Mouse (Mus musculus): Measurements from ENCODE around the gene Men1. TPM values are rescaled to one million over a fixed set of nuclear protein-coding genes. Genes with fewer than 3 reads are reported as not detected.

The Men1 gene
- total RNA-seq, 1 experiment from 2014 or later = 26.4 TPM

- ATAC-seq (replicated peaks in 1 of 2; ENCODE audit: insufficient read depth in 1 of 2, low FRiP score in 2 of 2, low TSS enrichment in 1 of 2, low read depth in 1 of 2, poor library complexity in 2 of 2, severe bottlenecking in 2 of 2) = 0 out of 4 replicates have a peak, but pooled peaks of 1 of the 2 experiments have one; percentile 14
Measured at GRCm38 (mm10) chr19:6376255-6376564, 41.4 kb downstream of the Men1 start.

- ATAC-seq (replicated peaks in 1 of 2; ENCODE audit: insufficient read depth in 1 of 2, low FRiP score in 2 of 2, low TSS enrichment in 1 of 2, low read depth in 1 of 2, poor library complexity in 2 of 2, severe bottlenecking in 2 of 2) = no peak
Measured at GRCm38 (mm10) chr19:6376643-6377042, 41.9 kb downstream of the Men1 start.

GRCm38 (mm10) chr19:6377327-6378040 is 42.7 kb downstream of the Men1 start:
- ATAC-seq (replicated peaks in 1 of 2; ENCODE audit: insufficient read depth in 1 of 2, low FRiP score in 2 of 2, low TSS enrichment in 1 of 2, low read depth in 1 of 2, poor library complexity in 2 of 2, severe bottlenecking in 2 of 2) = no peak

GRCm38 (mm10) chr19:6380411-6381166 is 45.8 kb downstream of the Men1 start:
- ATAC-seq (replicated peaks in 1 of 2; ENCODE audit: insufficient read depth in 1 of 2, low FRiP score in 2 of 2, low TSS enrichment in 1 of 2, low read depth in 1 of 2, poor library complexity in 2 of 2, severe bottlenecking in 2 of 2) = no peak

- ATAC-seq (replicated peaks in 1 of 2; ENCODE audit: insufficient read depth in 1 of 2, low FRiP score in 2 of 2, low TSS enrichment in 1 of 2, low read depth in 1 of 2, poor library complexity in 2 of 2, severe bottlenecking in 2 of 2) = no peak
Measured at GRCm38 (mm10) chr19:6381238-6381637, 46.5 kb downstream of the Men1 start.

DNA sequence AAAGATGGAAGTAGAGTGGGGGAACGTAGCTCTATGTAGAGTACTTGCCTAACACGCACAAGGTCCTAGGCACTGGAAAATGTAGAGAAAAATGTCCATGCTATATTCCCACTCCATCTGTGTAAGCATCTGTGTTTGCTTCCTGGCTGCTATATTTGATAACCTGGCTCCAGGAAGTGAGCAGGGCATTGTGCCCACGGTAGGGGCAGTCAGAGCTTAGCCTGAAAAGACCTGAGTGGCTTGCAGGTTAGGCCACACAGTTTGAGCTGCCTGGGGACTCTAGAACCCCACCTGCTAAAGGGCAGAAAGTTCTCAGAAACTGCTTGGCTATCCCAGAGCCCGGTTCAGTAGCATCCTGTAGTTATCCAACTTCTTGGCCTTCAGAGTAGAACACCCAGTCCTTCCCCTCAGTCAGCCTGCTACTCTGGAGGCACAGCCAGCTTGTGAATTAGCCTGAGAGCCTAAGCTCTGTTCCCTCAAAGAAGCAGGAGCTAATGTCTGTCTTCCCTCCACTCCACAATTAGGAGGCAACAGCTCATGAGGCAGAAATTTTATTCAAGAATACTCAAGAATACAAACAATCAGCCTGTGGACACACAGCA is 47.6 kb downstream of the Men1 start:
- peak; percentile 28 to 33; a peak in 3 of 4 replicates for ATAC-seq (replicated peaks in 1 of 2; ENCODE audit: insufficient read depth in 1 of 2, low FRiP score in 2 of 2, low TSS enrichment in 1 of 2, low read depth in 1 of 2, poor library complexity in 2 of 2, severe bottlenecking in 2 of 2)

GRCm38 (mm10) chr19:6383470-6383869 is 48.7 kb downstream of the Men1 start:
- ATAC-seq (replicated peaks in 1 of 2; ENCODE audit: insufficient read depth in 1 of 2, low FRiP score in 2 of 2, low TSS enrichment in 1 of 2, low read depth in 1 of 2, poor library complexity in 2 of 2, severe bottlenecking in 2 of 2) = no peak

DNA sequence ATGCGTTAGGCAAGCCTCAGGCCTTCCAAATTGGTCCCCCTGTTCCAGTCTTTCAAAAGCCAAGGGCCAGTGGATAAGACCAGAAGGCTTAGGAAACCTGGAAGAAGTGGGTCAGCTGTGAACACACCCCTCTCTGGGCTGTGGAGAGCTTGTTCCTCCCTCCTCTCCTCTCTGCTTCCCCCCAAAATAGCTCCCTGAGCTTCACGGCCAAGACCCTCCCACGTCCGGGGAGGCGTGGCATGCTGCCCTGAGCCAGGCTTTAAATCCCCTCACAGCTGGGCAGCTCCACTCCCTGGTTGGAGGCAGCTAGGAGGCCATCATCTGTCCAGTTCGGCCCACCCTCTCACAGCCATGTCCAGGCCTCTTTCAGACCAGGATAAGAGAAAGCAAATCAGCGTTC is 49.3 kb downstream of the Men1 start, which contains the start of gene Pygm:
Gene Pygm (plus strand): TSS at position 272 of the 400 bp plus-strand sequence.
- peak; percentile 28 to 29; a peak in 2 of 4 replicates for ATAC-seq (replicated peaks in 1 of 2; ENCODE audit: insufficient read depth in 1 of 2, low FRiP score in 2 of 2, low TSS enrichment in 1 of 2, low read depth in 1 of 2, poor library complexity in 2 of 2, severe bottlenecking in 2 of 2)

DNA sequence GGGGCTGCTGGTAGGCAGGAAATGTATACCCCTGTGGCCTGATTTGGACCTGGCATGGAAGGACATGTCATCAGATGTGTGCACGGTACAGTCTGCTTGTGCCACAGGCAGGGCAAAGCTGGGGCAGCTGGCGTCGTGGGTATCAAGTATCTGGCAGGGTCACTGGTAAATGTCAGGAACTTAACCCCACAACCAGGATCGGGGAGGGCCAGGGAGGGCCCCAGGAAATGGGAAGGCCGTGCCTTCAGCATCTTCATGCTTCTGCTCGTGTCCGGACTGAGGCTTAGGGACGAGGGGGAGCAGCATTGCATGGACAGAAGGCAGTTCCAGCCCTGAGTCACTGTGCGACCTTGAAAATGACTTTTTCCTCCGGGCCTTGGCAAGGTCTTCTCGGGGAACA is 50.2 kb downstream of the Men1 start:
- no peak for ATAC-seq (replicated peaks in 1 of 2; ENCODE audit: insufficient read depth in 1 of 2, low FRiP score in 2 of 2, low TSS enrichment in 1 of 2, low read depth in 1 of 2, poor library complexity in 2 of 2, severe bottlenecking in 2 of 2)

- ATAC-seq (replicated peaks in 1 of 2; ENCODE audit: insufficient read depth in 1 of 2, low FRiP score in 2 of 2, low TSS enrichment in 1 of 2, low read depth in 1 of 2, poor library complexity in 2 of 2, severe bottlenecking in 2 of 2) = no peak
Measured at GRCm38 (mm10) chr19:6385419-6385818, 50.6 kb downstream of the Men1 start.

GRCm38 (mm10) chr19:6385821-6386220 is 51.0 kb downstream of the Men1 start:
- ATAC-seq (replicated peaks in 1 of 2; ENCODE audit: insufficient read depth in 1 of 2, low FRiP score in 2 of 2, low TSS enrichment in 1 of 2, low read depth in 1 of 2, poor library complexity in 2 of 2, severe bottlenecking in 2 of 2) = no peak

DNA sequence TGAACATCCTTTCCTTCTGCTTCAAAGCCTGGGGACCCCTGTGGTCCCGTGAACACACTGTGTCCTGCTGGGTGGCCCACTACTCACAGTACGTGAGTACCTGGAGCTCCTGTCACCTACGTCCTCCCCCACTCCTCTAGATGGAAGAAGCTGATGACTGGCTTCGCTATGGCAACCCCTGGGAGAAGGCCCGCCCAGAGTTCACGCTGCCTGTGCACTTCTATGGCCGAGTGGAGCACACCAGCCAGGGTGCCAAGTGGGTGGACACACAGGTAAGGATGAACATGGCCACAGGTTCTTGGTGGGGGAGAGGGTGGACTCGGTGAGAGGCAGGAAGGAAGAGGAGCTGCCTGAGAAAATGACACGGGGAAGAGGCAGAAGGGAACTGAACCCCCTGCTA is 51.5 kb downstream of the Men1 start:
- no peak for ATAC-seq (replicated peaks in 1 of 2; ENCODE audit: insufficient read depth in 1 of 2, low FRiP score in 2 of 2, low TSS enrichment in 1 of 2, low read depth in 1 of 2, poor library complexity in 2 of 2, severe bottlenecking in 2 of 2)

- ATAC-seq (replicated peaks in 1 of 2; ENCODE audit: insufficient read depth in 1 of 2, low FRiP score in 2 of 2, low TSS enrichment in 1 of 2, low read depth in 1 of 2, poor library complexity in 2 of 2, severe bottlenecking in 2 of 2) = 0 out of 4 replicates have a peak, but pooled peaks of 1 of the 2 experiments have one; percentile 15
Measured at GRCm38 (mm10) chr19:6388006-6388405, 53.2 kb downstream of the Men1 start.

- peak in 1 of 2 experiments; percentile 22; a peak in 1 of 4 replicates for ATAC-seq (replicated peaks in 1 of 2; ENCODE audit: insufficient read depth in 1 of 2, low FRiP score in 2 of 2, low TSS enrichment in 1 of 2, low read depth in 1 of 2, poor library complexity in 2 of 2, severe bottlenecking in 2 of 2)
Measured at GRCm38 (mm10) chr19:6389803-6390202, 55.0 kb downstream of the Men1 start.

DNA sequence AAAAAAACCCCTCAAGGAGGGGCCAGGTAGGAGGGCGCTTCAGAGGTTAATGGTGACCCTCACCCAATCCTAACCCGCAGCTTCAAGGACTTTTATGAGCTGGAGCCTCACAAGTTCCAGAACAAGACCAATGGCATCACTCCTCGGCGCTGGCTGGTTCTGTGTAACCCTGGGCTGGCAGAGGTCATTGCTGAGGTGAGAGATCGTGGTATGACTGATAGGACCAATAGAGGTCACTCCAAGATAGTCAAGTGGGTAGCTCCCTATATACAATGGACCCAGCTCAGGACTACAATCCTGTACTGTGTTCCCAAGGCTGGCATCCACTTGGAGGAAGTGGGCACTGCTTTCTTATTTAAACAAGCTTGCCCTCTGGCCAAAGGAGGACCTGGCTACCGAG is 55.5 kb downstream of the Men1 start:
- ATAC-seq (replicated peaks in 1 of 2; ENCODE audit: insufficient read depth in 1 of 2, low FRiP score in 2 of 2, low TSS enrichment in 1 of 2, low read depth in 1 of 2, poor library complexity in 2 of 2, severe bottlenecking in 2 of 2) = no peak

Data from hematopoietic stem cell, adult 5-6 weeks (primary cell).